Mouse (Mus musculus) c-Kit-negative CD71-positive TER-119-positive erythroid progenitor cells, embryonic 14.5 days (primary cell): ENCODE results near the gene Phf7.

Experiments
- DNase-seq: peaks from one replicate; pipeline ENCODE4 v3.0.0-alpha.2; 2013; ENCODE audit warnings: low read depth, low spot score

Gene Phf7

GRCm38 (mm10) chr14:31233070-31233995 lies 17.8 kb downstream of the Phf7 start:
- no peak for DNase-seq

GRCm38 (mm10) chr14:31232404-31233069 lies 18.6 kb downstream of the Phf7 start:
- DNase-seq: no peak

- no peak for DNase-seq
These were observed 20.7 kb downstream of the Phf7 start for GRCm38 (mm10) chr14:31230442-31230841.

- no peak for DNase-seq
These were observed 22.9 kb downstream of the Phf7 start for GRCm38 (mm10) chr14:31228234-31228633.

- no peak for DNase-seq
These were observed 24.1 kb downstream of the Phf7 start for GRCm38 (mm10) chr14:31226978-31227377.

- no peak for DNase-seq
These were observed 33.5 kb downstream of the Phf7 start, which contains the start of gene Sema3g for GRCm38 (mm10) chr14:31217666-31218065. Sema3g (plus strand) TSS chr14:31217860.

- no peak for DNase-seq
These were observed 34.3 kb downstream of the Phf7 start, which contains the start of gene Nisch for GRCm38 (mm10) chr14:31216846-31217245. Nisch (minus strand) TSS chr14:31216946.

- peak; percentile 46 for DNase-seq
These were observed 35.7 kb downstream of the Phf7 start for GRCm38 (mm10) chr14:31215157-31216002.

- DNase-seq: no peak
These were observed 36.4 kb downstream of the Phf7 start for GRCm38 (mm10) chr14:31214684-31215083.

- no peak for DNase-seq
These were observed 37.2 kb downstream of the Phf7 start for GRCm38 (mm10) chr14:31213868-31214267.

GRCm38 (mm10) chr14:31212499-31212898 lies 38.6 kb downstream of the Phf7 start:
- no peak for DNase-seq

GRCm38 (mm10) chr14:31211854-31212253 lies 39.3 kb downstream of the Phf7 start:
- no peak for DNase-seq

- DNase-seq: no peak
These were observed 42.0 kb downstream of the Phf7 start for GRCm38 (mm10) chr14:31209133-31209557.

GRCm38 (mm10) chr14:31208084-31208483 lies 43.0 kb downstream of the Phf7 start, which contains the start of gene Tnnc1:
Tnnc1 (plus strand) TSS chr14:31208312.
- no peak for DNase-seq

- peak; percentile 41 for DNase-seq
These were observed 43.9 kb downstream of the Phf7 start for GRCm38 (mm10) chr14:31207070-31207830.

- peak; percentile 78 for DNase-seq
These were observed 44.6 kb downstream of the Phf7 start for GRCm38 (mm10) chr14:31206472-31206981.

- DNase-seq: no peak
These were observed 45.3 kb downstream of the Phf7 start for GRCm38 (mm10) chr14:31205562-31206467.

- DNase-seq: no peak
These were observed 45.9 kb downstream of the Phf7 start for GRCm38 (mm10) chr14:31205244-31205561.

- DNase-seq: no peak
These were observed 46.3 kb downstream of the Phf7 start for GRCm38 (mm10) chr14:31204844-31205243.

GRCm38 (mm10) chr14:31200038-31200437 lies 51.1 kb downstream of the Phf7 start:
- DNase-seq: no peak
